Mouse (Mus musculus): ENCODE results near the gene Arhgap30. TPM values are rescaled to one million over a fixed set of nuclear protein-coding genes. Genes with fewer than 3 reads are reported as not detected.

The Arhgap30 gene
- total and polyA plus RNA-seq, 2 experiments from 2014 or later: 0.75 to 0.82 TPM

DNA sequence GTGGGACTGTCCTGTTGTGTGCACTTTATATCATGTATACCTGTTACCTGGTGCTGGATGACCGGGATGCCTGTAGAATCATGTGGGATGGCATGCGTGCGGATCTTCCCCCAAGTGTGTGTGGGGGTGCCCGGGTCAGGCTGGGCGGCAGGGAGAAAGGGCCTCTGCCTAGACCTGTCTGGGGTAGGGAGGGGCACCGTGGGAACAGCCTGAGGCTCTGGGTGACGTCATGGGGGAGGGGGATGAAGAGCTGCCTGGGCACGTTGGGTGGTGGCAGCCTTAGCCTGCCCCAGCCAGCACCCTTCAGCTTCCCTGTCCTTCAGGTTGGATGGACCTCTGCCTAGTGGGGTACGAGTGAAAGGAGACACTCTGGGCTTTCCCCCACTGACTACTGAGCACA, 4.4 kb upstream of the Arhgap30 start:
- DNase-seq (ENCODE audit: low spot score) (no peak), ATAC-seq (ENCODE audit: low FRiP score) (no peak)
- H3K36me3 ChIP-seq (ENCODE audit: insufficient read depth, low read length): no peaks in the 10 kb centered on the region
- WGBS: 65% methylated on average over 9 of the region's 9 CpGs
- H3K4me3 ChIP-seq (ENCODE audit: low read depth, low read length): no peak overlapping the region
- H3K4me2 ChIP-seq (ENCODE audit: low read depth, low read length, poor library complexity, severe bottlenecking): no peak overlapping the region
- no peak overlapping the region for H3K9ac ChIP-seq (replicated peaks; ENCODE audit: low read length, poor library complexity, severe bottlenecking)
- H3K27ac ChIP-seq (ENCODE audit: low read depth, low read length): no peak overlapping the region
- no peak for TF ChIP-seq CTCF (IDR thresholded peaks at IDR 0.05)
- H3K27me3 ChIP-seq (ENCODE audit: insufficient read depth, low read length): no peaks in the 10 kb centered on the region
- H3K4me1 ChIP-seq (ENCODE audit: insufficient read depth, low read length): no peaks in the 10 kb centered on the region
- H3K9me3 ChIP-seq (ENCODE audit: low read length): no peaks in the 10 kb centered on the region

DNA sequence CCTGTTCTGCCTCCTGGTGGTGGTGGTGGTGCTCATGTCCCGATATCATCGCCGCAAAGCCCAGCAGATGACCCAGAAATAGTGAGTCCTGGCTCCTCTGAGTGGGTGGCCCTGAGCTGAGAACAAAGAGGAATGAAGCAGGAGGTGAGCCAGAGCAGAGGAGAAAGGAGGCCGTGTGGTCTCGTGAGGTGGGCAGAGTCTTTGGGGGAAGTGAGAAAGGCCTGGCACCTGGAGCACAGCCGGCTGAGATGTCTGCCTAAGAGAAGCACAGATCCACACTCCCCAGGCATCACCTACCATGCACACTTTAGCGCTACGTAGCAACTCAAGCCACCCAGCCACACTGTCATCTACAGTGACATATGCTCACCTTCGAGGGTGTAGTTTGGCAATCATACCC, 3.6 kb upstream of the Arhgap30 start:
- no peak overlapping the region for H3K4me3 ChIP-seq (ENCODE audit: low read depth, low read length)
- WGBS: 74% methylated on average over 9 of the region's 9 CpGs
- ATAC-seq (ENCODE audit: low FRiP score) (no peak), DNase-seq (ENCODE audit: low spot score) (no peak)
- no peaks in the 10 kb centered on the region for H3K36me3 ChIP-seq (ENCODE audit: insufficient read depth, low read length)
- H3K27ac ChIP-seq (ENCODE audit: low read depth, low read length): no peak overlapping the region
- H3K4me2 ChIP-seq (ENCODE audit: low read depth, low read length, poor library complexity, severe bottlenecking): no peak overlapping the region
- TF ChIP-seq CTCF (IDR thresholded peaks at IDR 0.05): 0 out of 2 replicates have a peak, but pooled peaks have one; percentile 5
- no peak overlapping the region for H3K9ac ChIP-seq (replicated peaks; ENCODE audit: low read length, poor library complexity, severe bottlenecking)
- H3K9me3 ChIP-seq (ENCODE audit: low read length): no peaks in the 10 kb centered on the region
- H3K4me1 ChIP-seq (ENCODE audit: insufficient read depth, low read length): no peaks in the 10 kb centered on the region
- H3K27me3 ChIP-seq (ENCODE audit: insufficient read depth, low read length): no peaks in the 10 kb centered on the region

DNA sequence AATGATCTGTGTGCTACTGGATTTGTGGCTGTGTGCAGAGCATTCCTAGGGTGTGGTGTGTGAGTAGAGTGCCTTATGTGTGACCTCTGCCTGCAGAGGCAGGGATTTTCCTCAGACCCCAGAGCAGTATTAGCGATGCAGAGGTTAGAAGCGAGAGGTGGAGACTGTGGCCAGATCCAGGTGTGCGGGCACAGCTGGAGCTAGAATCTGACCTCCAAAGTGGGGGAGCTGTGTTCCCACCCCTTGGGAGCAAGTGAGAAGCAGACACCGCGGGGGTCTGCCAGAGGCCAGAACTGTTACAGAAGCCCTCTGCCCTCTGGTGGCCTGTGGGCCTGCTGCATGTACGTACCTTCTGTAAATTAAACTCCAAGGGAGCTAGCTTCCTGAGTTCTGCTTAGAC, 1.7 kb upstream of the Arhgap30 start:
- Histone ChIP-seq H3K4me2 (ENCODE audit: low read depth, low read length, poor library complexity, severe bottlenecking) (no peak overlapping the region), H3K9me3 (ENCODE audit: low read length) (no peaks in the 10 kb centered on the region), H3K4me3 (ENCODE audit: low read depth, low read length) (no peak overlapping the region), H3K27me3 (ENCODE audit: insufficient read depth, low read length) (no peaks in the 10 kb centered on the region), H3K4me1 (ENCODE audit: insufficient read depth, low read length) (no peaks in the 10 kb centered on the region), H3K36me3 (ENCODE audit: insufficient read depth, low read length) (no peaks in the 10 kb centered on the region), H3K9ac (replicated peaks; ENCODE audit: low read length, poor library complexity, severe bottlenecking) (no peak overlapping the region), H3K27ac (ENCODE audit: low read depth, low read length) (0 out of 2 replicates have a peak overlapping the region, but pooled peaks have one; percentile 26)
- 23% methylated on average over 6 of the region's 6 CpGs for WGBS
- peak; percentile 62 for TF ChIP-seq CTCF (IDR thresholded peaks at IDR 0.05)
- peak; percentile 49 for DNase-seq (ENCODE audit: low spot score)
- ATAC-seq (ENCODE audit: low FRiP score): no peak

DNA sequence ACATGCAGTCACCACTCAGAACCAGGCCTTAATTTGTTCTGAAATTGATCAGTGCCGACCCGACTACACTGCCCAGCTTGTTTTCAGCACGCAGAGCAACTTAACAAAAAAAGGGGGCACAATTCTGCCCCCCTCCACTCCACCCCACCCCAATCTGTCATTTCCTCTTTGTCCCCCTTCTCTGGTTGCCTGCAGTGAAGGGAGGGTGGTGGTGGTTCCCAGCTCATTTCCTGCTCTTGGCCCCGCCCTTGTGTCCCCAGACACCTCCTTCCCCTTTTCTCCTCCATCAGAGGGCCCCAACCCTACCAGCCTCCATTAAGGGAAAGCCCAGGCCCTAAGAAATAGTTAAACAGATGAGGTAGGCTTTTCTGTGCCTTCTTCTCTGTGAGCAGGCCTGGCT, 1.3 kb downstream of the Arhgap30 start:
- TF ChIP-seq CTCF (IDR thresholded peaks at IDR 0.05): no peak
- DNase-seq (ENCODE audit: low spot score): no peak
- H3K4me3 ChIP-seq (ENCODE audit: low read depth, low read length): no peak overlapping the region
- H3K9me3 ChIP-seq (ENCODE audit: low read length): no peaks in the 10 kb centered on the region
- H3K27me3 ChIP-seq (ENCODE audit: insufficient read depth, low read length): no peaks in the 10 kb centered on the region
- no peak overlapping the region for H3K27ac ChIP-seq (ENCODE audit: low read depth, low read length)
- 87% methylated on average over 4 of the region's 4 CpGs for WGBS
- H3K4me2 ChIP-seq (ENCODE audit: low read depth, low read length, poor library complexity, severe bottlenecking): no peak overlapping the region
- H3K36me3 ChIP-seq (ENCODE audit: insufficient read depth, low read length): no peaks in the 10 kb centered on the region
- ATAC-seq (ENCODE audit: low FRiP score): no peak
- H3K4me1 ChIP-seq (ENCODE audit: insufficient read depth, low read length): no peaks in the 10 kb centered on the region
- no peak overlapping the region for H3K9ac ChIP-seq (replicated peaks; ENCODE audit: low read length, poor library complexity, severe bottlenecking)

DNA sequence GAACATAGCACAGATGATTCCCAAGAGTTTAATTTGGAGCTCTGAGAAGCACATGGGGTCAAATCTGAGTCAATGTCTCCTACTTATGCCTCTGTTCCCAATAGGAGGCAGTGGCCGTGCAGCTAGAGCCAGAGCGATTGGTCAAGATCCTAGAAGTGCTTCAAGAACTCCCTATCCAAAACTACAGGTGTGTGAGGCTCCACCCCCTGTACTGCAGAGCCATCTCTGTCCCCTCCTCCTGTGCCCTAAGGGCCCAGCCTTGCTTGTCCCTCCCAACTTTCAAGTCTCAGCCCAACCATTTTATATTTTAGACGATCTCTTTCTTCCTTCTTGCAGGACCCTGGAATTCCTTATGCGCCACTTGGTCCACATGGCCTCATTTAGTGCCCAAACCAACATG, 13.1 kb downstream of the Arhgap30 start:
- H3K9ac ChIP-seq (replicated peaks; ENCODE audit: low read length, poor library complexity, severe bottlenecking): no peak overlapping the region
- ATAC-seq (ENCODE audit: low FRiP score) (no peak), DNase-seq (ENCODE audit: low spot score) (no peak)
- TF ChIP-seq CTCF (IDR thresholded peaks at IDR 0.05): no peak
- WGBS: 88% methylated on average over 4 of the region's 4 CpGs
- H3K4me1 ChIP-seq (ENCODE audit: insufficient read depth, low read length): no peaks in the 10 kb centered on the region
- H3K27me3 ChIP-seq (ENCODE audit: insufficient read depth, low read length): no peaks in the 10 kb centered on the region
- H3K9me3 ChIP-seq (ENCODE audit: low read length): no peaks in the 10 kb centered on the region
- no peak overlapping the region for H3K4me2 ChIP-seq (ENCODE audit: low read depth, low read length, poor library complexity, severe bottlenecking)
- H3K36me3 ChIP-seq (ENCODE audit: insufficient read depth, low read length): no peaks in the 10 kb centered on the region
- H3K4me3 ChIP-seq (ENCODE audit: low read depth, low read length): no peak overlapping the region
- H3K27ac ChIP-seq (ENCODE audit: low read depth, low read length): no peak overlapping the region

DNA sequence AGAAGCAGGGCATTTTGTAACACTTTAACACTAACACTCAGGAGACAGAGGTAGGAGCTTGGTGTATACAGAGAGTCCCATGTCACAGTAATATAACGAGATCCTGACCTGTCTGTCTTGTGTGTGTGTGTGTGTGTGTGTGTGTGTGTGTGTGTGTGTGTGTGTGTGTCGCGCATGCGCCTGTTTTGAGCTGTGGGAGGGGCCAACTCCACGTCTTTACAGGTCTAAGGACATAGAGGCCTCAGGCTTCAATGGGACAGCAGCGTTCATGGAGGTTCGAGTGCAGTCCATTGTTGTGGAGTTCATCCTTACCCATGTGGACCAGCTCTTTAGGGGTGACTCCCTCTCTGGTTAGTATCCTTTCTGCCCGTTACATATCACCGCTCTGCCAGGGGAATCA, 14.2 kb downstream of the Arhgap30 start:
- no peaks in the 10 kb centered on the region for H3K9me3 ChIP-seq (ENCODE audit: low read length)

More for the DNA sequence above, 14.2 kb downstream of the Arhgap30 start:
- H3K27ac ChIP-seq (ENCODE audit: low read depth, low read length): no peak overlapping the region
- no peaks in the 10 kb centered on the region for H3K36me3 ChIP-seq (ENCODE audit: insufficient read depth, low read length)
- H3K4me2 ChIP-seq (ENCODE audit: low read depth, low read length, poor library complexity, severe bottlenecking): no peak overlapping the region
- ATAC-seq (ENCODE audit: low FRiP score) (no peak), DNase-seq (ENCODE audit: low spot score) (no peak)
- no peak overlapping the region for H3K9ac ChIP-seq (replicated peaks; ENCODE audit: low read length, poor library complexity, severe bottlenecking)
- no peak overlapping the region for H3K4me3 ChIP-seq (ENCODE audit: low read depth, low read length)
- H3K4me1 ChIP-seq (ENCODE audit: insufficient read depth, low read length): no peaks in the 10 kb centered on the region
- WGBS: 86% methylated on average over 9 of the region's 9 CpGs
- H3K27me3 ChIP-seq (ENCODE audit: insufficient read depth, low read length): 0 out of 2 replicates have a peak, but pooled peaks cover 6% of the 10 kb centered on the region
- no peak for TF ChIP-seq CTCF (IDR thresholded peaks at IDR 0.05)

Data from midbrain, postnatal 0 days (tissue).